Mouse (Mus musculus): Measurements from ENCODE around the gene 4933417A18Rik. TPM values are rescaled to one million over a fixed set of nuclear protein-coding genes. Genes with fewer than 3 reads are reported as not detected.
"Not testable (repeated sequence)": the region's sequence is repeated elsewhere in the genome, so short reads cannot be mapped to it uniquely, and the experiment has no call there.

4933417A18Rik gene
- not detected in 2 replicates for polyA plus RNA-seq (2015; fragmentation: Nextera tagmentation; extraction: Ambion mirVana)

- Histone ChIP-seq H3K4me2 (no peak within 1 kb of the TSS), H3K9ac (no peak within 1 kb of the TSS), H3K27ac (no peak within 1 kb of the TSS), H3K36me3 (no peaks in the 10 kb centered on the region), H3K9me3 (replicated peaks) (no peaks in the 10 kb centered on the region), H3K4me1 (replicated peaks) (no peaks in the 10 kb centered on the region), H3K4me3 (replicated peaks) (no peak within 1 kb of the TSS), H3K27me3 (no peaks in the 10 kb centered on the region)
- WGBS (ENCODE audit: insufficient replicate concordance), result 49% methylated on average over 4 of the region's 4 CpGs
- ATAC-seq (ENCODE audit: low read depth) (no peak), DNase-seq (no peak)
Observed at GRCm38 (mm10) chr13:34924210-34924609, at the start of gene 4933417A18Rik, which contains the start of gene Fam217a. Gene 4933417A18Rik (plus strand): TSS chr13:34924409. Gene Fam217a (minus strand): TSS chr13:34924310.

- peak overlapping the region; percentile 95 for H3K9ac ChIP-seq
- H3K4me1 ChIP-seq (replicated peaks), result peaks cover 45% of the 10 kb centered on the region
- H3K27me3 ChIP-seq; ATAC-seq (ENCODE audit: low read depth); H3K9me3 ChIP-seq (replicated peaks); H3K36me3 ChIP-seq; DNase-seq: not testable (repeated sequence)
- H3K4me3 ChIP-seq (replicated peaks), result peak overlapping the region; percentile 93
- peak overlapping the region; percentile 82 for H3K4me2 ChIP-seq
- 12% methylated on average over 13 of the region's 13 CpGs for WGBS (ENCODE audit: insufficient replicate concordance)
- H3K27ac ChIP-seq, result peak overlapping the region; percentile 98
Observed at GRCm38 (mm10) chr13:34874736-34875135, 49.5 kb upstream of the 4933417A18Rik start.

GRCm38 (mm10) chr13:34875166-34875710, 49.0 kb upstream of the 4933417A18Rik start, which contains the start of gene Prpf4b:
Gene Prpf4b (plus strand): TSS chr13:34875302.
- Histone ChIP-seq H3K27me3 (no peaks in the 10 kb centered on the region), H3K36me3 (peaks cover 7% of the 10 kb centered on the region; the same call in 1 of the 2 replicates), H3K27ac (peak within 1 kb of the TSS; percentile 98), H3K4me3 (replicated peaks) (peak within 1 kb of the TSS; percentile 93), H3K4me1 (replicated peaks) (peaks cover 46% of the 10 kb centered on the region), H3K9ac (peak within 1 kb of the TSS; percentile 95), H3K4me2 (peak within 1 kb of the TSS; percentile 82), H3K9me3 (replicated peaks) (no peaks in the 10 kb centered on the region)
- DNase-seq (peak; percentile 86), ATAC-seq (ENCODE audit: low read depth) (peak; percentile 67)
- WGBS (ENCODE audit: insufficient replicate concordance), result under 1% methylated on average over 40 of the region's 40 CpGs

GRCm38 (mm10) chr13:34875741-34876445, 48.3 kb upstream of the 4933417A18Rik start:
- no peaks in the 10 kb centered on the region for H3K9me3 ChIP-seq (replicated peaks)
- peaks cover 8% of the 10 kb centered on the region; the same call in 1 of the 2 replicates for H3K36me3 ChIP-seq
- peak overlapping the region; percentile 98 for H3K27ac ChIP-seq
- no peaks in the 10 kb centered on the region for H3K27me3 ChIP-seq
- ATAC-seq (ENCODE audit: low read depth) (peak; percentile 47), DNase-seq (peak; percentile 66)
- H3K9ac ChIP-seq, result peak overlapping the region; percentile 95
- peak overlapping the region; percentile 93 for H3K4me3 ChIP-seq (replicated peaks)
- WGBS (ENCODE audit: insufficient replicate concordance), result under 1% methylated on average over 46 of the region's 50 CpGs
- H3K4me1 ChIP-seq (replicated peaks), result peaks cover 46% of the 10 kb centered on the region
- H3K4me2 ChIP-seq, result peak overlapping the region; percentile 82

DNA sequence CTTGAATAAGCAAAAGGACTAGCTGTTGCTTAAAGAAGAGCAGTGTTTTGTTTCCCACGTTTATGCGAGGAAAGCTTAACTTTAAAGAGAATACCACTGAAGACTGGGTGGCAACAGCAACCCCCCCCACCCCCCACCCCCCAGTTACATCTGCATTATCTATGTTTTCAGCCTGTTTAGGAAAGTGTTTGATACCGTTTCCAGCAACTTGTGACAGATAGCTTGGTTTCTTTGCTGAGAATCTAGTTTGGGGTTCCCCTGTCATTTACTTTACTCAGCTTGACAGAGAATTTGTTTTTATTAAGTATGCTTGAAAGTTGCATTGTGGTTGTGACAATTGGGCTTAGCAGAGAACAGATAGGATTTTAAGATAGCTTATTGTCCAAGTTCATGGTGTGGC, 47.7 kb upstream of the 4933417A18Rik start:
- peaks cover 14% of the 10 kb centered on the region for H3K36me3 ChIP-seq
- no peaks in the 10 kb centered on the region for H3K9me3 ChIP-seq (replicated peaks)
- DNase-seq (no peak), ATAC-seq (ENCODE audit: low read depth) (no peak)
- H3K4me2 ChIP-seq, result peak overlapping the region; percentile 82
- peaks cover 46% of the 10 kb centered on the region for H3K4me1 ChIP-seq (replicated peaks)
- H3K4me3 ChIP-seq (replicated peaks), result peak overlapping the region; percentile 93
- H3K27me3 ChIP-seq, result no peaks in the 10 kb centered on the region
- 3% methylated on average over 3 of the region's 3 CpGs for WGBS (ENCODE audit: insufficient replicate concordance)
- peak overlapping the region; percentile 95 for H3K9ac ChIP-seq
- H3K27ac ChIP-seq, result peak overlapping the region; percentile 98

DNA sequence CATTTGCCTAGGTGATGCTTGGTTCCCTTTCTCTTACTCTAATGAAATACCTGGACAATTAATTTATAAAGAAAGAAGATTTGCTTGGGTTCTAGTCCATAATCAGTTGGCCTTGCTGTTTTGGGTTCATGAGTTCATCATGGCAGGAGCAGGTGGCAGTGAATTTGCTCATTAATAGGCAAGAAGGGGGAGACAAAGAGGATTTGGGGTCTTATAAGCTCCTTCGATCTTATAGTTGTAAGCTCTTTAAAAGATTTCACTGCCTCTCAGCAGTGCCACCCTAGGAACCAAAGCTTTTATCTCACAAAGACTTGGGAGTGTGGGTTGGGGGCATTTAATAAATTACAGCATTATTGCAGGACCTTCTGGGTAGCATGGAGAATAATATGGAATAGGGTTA, 31.3 kb upstream of the 4933417A18Rik start:
- H3K4me1 ChIP-seq (replicated peaks), result no peaks in the 10 kb centered on the region
- no peak overlapping the region for H3K9ac ChIP-seq
- H3K27ac ChIP-seq, result no peak overlapping the region
- no peak for ATAC-seq (ENCODE audit: low read depth)
- no peak overlapping the region for H3K4me3 ChIP-seq (replicated peaks)
- no peak for DNase-seq
- no peaks in the 10 kb centered on the region for H3K9me3 ChIP-seq (replicated peaks)
- WGBS (ENCODE audit: insufficient replicate concordance), result 73% methylated on average over 1 of the region's 1 CpGs
- H3K4me2 ChIP-seq, result no peak overlapping the region
- H3K36me3 ChIP-seq, result peaks cover 91% of the 10 kb centered on the region
- H3K27me3 ChIP-seq, result no peaks in the 10 kb centered on the region

GRCm38 (mm10) chr13:34914614-34915013, 9.6 kb upstream of the 4933417A18Rik start:
- Histone ChIP-seq H3K9me3 (replicated peaks) (no peaks in the 10 kb centered on the region), H3K4me2 (no peak overlapping the region), H3K9ac (no peak overlapping the region), H3K4me3 (replicated peaks) (no peak overlapping the region), H3K27me3 (peaks cover 14% of the 10 kb centered on the region), H3K27ac (no peak overlapping the region), H3K36me3 (no peaks in the 10 kb centered on the region), H3K4me1 (replicated peaks) (no peaks in the 10 kb centered on the region)
- DNase-seq (no peak), ATAC-seq (ENCODE audit: low read depth) (no peak)
- WGBS (ENCODE audit: insufficient replicate concordance), result 42% methylated on average over 9 of the region's 9 CpGs

- no peaks in the 10 kb centered on the region for H3K36me3 ChIP-seq
- 31% methylated on average over 37 of the region's 37 CpGs for whole genome bisulfite sequencing (ENCODE audit: insufficient replicate concordance)
- peak overlapping the region; percentile 52 for H3K4me2 ChIP-seq
- DNase-seq (no peak), ATAC-seq (ENCODE audit: low read depth) (0 out of 2 replicates have a peak, but pooled peaks have one; percentile 39)
- H3K4me1 ChIP-seq (replicated peaks), result no peaks in the 10 kb centered on the region
- H3K9me3 ChIP-seq (replicated peaks), result no peaks in the 10 kb centered on the region
- H3K9ac ChIP-seq, result no peak overlapping the region
- H3K4me3 ChIP-seq (replicated peaks), result peak overlapping the region; percentile 26; the same call in 1 of the 2 replicates
- no peak overlapping the region for H3K27ac ChIP-seq
- peaks cover 14% of the 10 kb centered on the region for H3K27me3 ChIP-seq
Observed at GRCm38 (mm10) chr13:34916520-34917167, 7.6 kb upstream of the 4933417A18Rik start.

DNA sequence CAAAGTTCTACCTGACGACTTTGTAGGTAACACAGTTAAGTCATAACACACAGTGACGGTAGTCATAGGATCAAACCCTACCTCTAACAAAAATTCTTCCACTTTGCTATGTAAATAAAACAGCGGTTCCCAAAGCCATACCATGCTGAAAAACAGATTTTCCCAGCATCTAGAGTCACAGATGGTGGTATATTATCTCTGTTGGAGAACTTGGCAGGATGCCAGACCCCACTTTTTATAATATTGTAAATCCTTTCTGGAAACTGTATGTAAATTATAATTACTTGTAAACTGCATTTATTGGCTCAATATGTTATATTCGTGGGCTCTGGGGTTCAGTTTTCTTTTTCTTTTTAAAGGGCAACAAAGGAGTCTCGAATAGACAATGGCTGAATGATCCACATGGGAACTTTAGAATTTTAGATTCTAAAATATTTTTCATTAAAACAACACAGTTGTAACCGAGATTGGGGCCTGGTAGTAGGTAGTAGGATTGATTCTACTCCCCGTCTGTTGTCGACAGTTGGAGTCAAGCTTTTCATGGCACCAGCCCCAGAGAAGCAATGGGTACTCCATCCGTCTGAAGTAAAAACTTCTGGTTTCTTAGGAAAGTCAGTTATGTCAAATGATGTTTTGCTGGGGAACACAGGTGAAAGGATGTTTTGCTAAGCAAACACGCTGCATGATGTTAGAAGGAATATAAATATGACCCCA, 10.9 kb downstream of the 4933417A18Rik start:
- no peak overlapping the region for H3K9ac ChIP-seq
- DNase-seq (no peak), ATAC-seq (ENCODE audit: low read depth) (no peak)
- no peak overlapping the region for H3K4me3 ChIP-seq (replicated peaks)
- H3K27me3 ChIP-seq, result no peaks in the 10 kb centered on the region
- no peaks in the 10 kb centered on the region for H3K4me1 ChIP-seq (replicated peaks)
- no peak overlapping the region for H3K27ac ChIP-seq
- H3K36me3 ChIP-seq, result no peaks in the 10 kb centered on the region
- H3K9me3 ChIP-seq (replicated peaks), result no peaks in the 10 kb centered on the region
- WGBS (ENCODE audit: insufficient replicate concordance), result 67% methylated on average over 10 of the region's 10 CpGs
- H3K4me2 ChIP-seq, result no peak overlapping the region

DNA sequence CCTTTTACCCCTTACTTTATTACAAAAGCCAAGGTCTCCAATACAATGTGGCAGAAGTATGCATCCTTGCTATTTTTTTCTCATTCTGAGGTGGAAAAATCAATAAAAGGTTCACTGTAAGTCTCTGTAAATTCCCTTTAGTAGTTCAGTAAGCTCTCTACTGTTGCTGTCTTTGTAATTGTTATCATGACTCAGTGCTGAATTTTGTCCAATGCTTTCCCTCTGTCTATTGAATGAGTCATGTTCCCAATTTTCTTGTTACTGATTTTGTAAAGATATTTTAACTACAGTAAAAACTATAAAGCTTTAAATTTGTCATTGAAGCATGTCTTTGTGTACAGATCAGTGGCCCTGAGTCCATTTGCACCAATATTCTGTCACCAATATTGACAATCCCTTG, 18.2 kb downstream of the 4933417A18Rik start:
- ATAC-seq (ENCODE audit: low read depth), result no peak
- Histone ChIP-seq H3K36me3 (no peaks in the 10 kb centered on the region), H3K9ac (no peak overlapping the region), H3K27me3 (no peaks in the 10 kb centered on the region), H3K9me3 (replicated peaks) (no peaks in the 10 kb centered on the region), H3K4me1 (replicated peaks) (no peaks in the 10 kb centered on the region), H3K4me2 (no peak overlapping the region), H3K4me3 (replicated peaks) (no peak overlapping the region), H3K27ac (no peak overlapping the region)
- DNase-seq, result no peak

DNA sequence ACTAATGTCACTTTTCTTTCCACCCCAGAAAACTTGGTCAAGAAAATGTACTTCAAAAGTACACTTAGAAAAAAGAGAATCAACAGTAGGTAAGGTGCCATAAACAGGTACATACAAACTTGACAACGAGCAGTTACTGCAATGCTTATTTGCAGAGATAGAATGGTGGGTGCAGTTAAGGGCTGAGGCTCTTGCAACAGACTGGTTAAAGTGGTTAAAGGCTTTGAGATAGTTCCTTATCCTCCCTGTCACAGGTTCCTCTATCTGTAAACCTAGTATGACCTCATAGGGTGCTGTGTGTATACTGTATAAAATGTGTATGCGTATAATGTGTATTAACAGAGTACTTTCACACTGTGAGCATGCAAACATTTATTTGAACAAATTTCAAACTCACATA, 27.2 kb downstream of the 4933417A18Rik start:
- H3K4me3 ChIP-seq (replicated peaks); H3K9me3 ChIP-seq (replicated peaks); H3K4me2 ChIP-seq; DNase-seq; H3K27ac ChIP-seq; H3K4me1 ChIP-seq (replicated peaks); H3K27me3 ChIP-seq; H3K9ac ChIP-seq; H3K36me3 ChIP-seq: not testable (repeated sequence)
- WGBS (ENCODE audit: insufficient replicate concordance), result 36% methylated on average over 2 of the region's 2 CpGs
- 0 out of 2 replicates have a peak, but pooled peaks have one; percentile 58 for ATAC-seq (ENCODE audit: low read depth)
